Mouse (Mus musculus): ENCODE results near the gene Nsfl1c. TPM values are rescaled to one million over a fixed set of nuclear protein-coding genes. Genes with fewer than 3 reads are reported as not detected.

The Nsfl1c gene
- polyA plus RNA-seq, 1 experiment from 2014 or later: 287 TPM

- Histone ChIP-seq H3K4me2 (ENCODE audit: low read length) (no peak overlapping the region), H3K9ac (ENCODE audit: low read depth, low read length) (no peak overlapping the region), H3K9me3 (ENCODE audit: control insufficient read depth, low read length) (no peaks in the 10 kb centered on the region), H3K27ac (ENCODE audit: low read depth, low read length) (no peak overlapping the region), H3K4me1 (ENCODE audit: control insufficient read depth, insufficient read depth, low read depth, low read length) (no peaks in the 10 kb centered on the region), H3K36me3 (ENCODE audit: control insufficient read depth, insufficient read depth, low read length) (peaks cover 6% of the 10 kb centered on the region), H3K4me3 (ENCODE audit: low read length) (no peak overlapping the region), H3K27me3 (replicated peaks; ENCODE audit: control insufficient read depth, insufficient read depth, low read length) (no peaks in the 10 kb centered on the region)
- WGBS: 66% methylated on average over 4 of the region's 4 CpGs
- ATAC-seq: no peak
These were observed 30.5 kb downstream of the Nsfl1c start for GRCm38 (mm10) chr2:151524324-151525041.

DNA sequence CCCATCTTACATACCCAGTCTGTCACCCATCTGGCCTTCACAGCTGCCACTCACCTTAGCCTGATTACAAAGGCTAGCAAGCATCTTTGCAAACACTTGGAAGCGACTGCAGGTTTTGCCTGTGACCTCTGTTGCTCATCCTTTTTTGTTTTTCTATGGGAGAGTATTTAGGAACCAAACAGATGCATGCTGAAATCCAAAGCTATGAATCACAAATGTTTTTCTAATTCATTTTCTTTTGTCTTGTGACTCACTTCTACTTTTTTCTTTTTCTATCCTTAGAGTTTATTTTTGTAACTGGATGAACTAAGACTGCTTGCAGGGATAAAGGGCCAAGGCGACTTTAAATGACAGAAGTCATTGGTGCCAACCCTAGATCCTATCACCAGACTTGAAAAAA lies 31.5 kb downstream of the Nsfl1c start:
- no peak overlapping the region for H3K4me2 ChIP-seq (ENCODE audit: low read length)
- H3K9me3 ChIP-seq (ENCODE audit: control insufficient read depth, low read length): no peaks in the 10 kb centered on the region
- no peak for ATAC-seq

GRCm38 (mm10) chr2:151528066-151528465 lies 34.1 kb downstream of the Nsfl1c start:
- H3K4me2 ChIP-seq (ENCODE audit: low read length): no peak overlapping the region
- no peak overlapping the region for H3K27ac ChIP-seq (ENCODE audit: low read depth, low read length)
- H3K9ac ChIP-seq (ENCODE audit: low read depth, low read length): no peak overlapping the region
- H3K36me3 ChIP-seq (ENCODE audit: control insufficient read depth, insufficient read depth, low read length): no peaks in the 10 kb centered on the region
- H3K4me1 ChIP-seq (ENCODE audit: control insufficient read depth, insufficient read depth, low read depth, low read length): no peaks in the 10 kb centered on the region
- WGBS: 81% methylated on average over 1 of the region's 1 CpGs
- no peaks in the 10 kb centered on the region for H3K27me3 ChIP-seq (replicated peaks; ENCODE audit: control insufficient read depth, insufficient read depth, low read length)
- H3K4me3 ChIP-seq (ENCODE audit: low read length): no peak overlapping the region
- H3K9me3 ChIP-seq (ENCODE audit: control insufficient read depth, low read length): no peaks in the 10 kb centered on the region
- no peak for ATAC-seq

More for the DNA sequence above, 31.5 kb downstream of the Nsfl1c start:
- H3K4me3 ChIP-seq (ENCODE audit: low read length): no peak overlapping the region
- 70% methylated on average over 2 of the region's 2 CpGs for WGBS
- no peaks in the 10 kb centered on the region for H3K27me3 ChIP-seq (replicated peaks; ENCODE audit: control insufficient read depth, insufficient read depth, low read length)
- no peak overlapping the region for H3K9ac ChIP-seq (ENCODE audit: low read depth, low read length)
- H3K36me3 ChIP-seq (ENCODE audit: control insufficient read depth, insufficient read depth, low read length): peaks cover 6% of the 10 kb centered on the region
- H3K4me1 ChIP-seq (ENCODE audit: control insufficient read depth, insufficient read depth, low read depth, low read length): no peaks in the 10 kb centered on the region
- no peak overlapping the region for H3K27ac ChIP-seq (ENCODE audit: low read depth, low read length)

DNA sequence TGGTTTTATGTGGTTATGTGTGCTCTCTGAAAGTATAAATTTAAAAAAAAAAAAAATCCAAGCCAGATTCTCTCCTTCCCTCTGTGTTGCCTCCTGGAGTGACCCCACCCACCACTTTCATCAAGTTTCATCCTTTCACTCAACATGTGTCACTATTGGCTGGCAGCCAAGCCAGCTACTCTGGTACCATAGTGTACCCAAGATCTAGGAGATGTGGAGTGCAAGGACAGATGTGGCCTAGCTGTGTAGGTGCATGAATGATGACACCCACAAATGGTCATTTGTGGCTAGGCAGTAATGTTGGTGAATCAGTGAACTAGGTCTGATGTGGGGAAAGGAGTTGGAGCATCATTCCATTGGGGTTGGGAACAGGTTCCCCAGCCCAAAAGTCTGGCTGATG lies 35.2 kb downstream of the Nsfl1c start:
- H3K9me3 ChIP-seq (ENCODE audit: control insufficient read depth, low read length): no peaks in the 10 kb centered on the region
- H3K9ac ChIP-seq (ENCODE audit: low read depth, low read length): no peak overlapping the region
- no peak overlapping the region for H3K4me3 ChIP-seq (ENCODE audit: low read length)
- no peak for ATAC-seq
- no peaks in the 10 kb centered on the region for H3K4me1 ChIP-seq (ENCODE audit: control insufficient read depth, insufficient read depth, low read depth, low read length)
- no peak overlapping the region for H3K27ac ChIP-seq (ENCODE audit: low read depth, low read length)
- no peak overlapping the region for H3K4me2 ChIP-seq (ENCODE audit: low read length)
- no peaks in the 10 kb centered on the region for H3K27me3 ChIP-seq (replicated peaks; ENCODE audit: control insufficient read depth, insufficient read depth, low read length)
- no peaks in the 10 kb centered on the region for H3K36me3 ChIP-seq (ENCODE audit: control insufficient read depth, insufficient read depth, low read length)

GRCm38 (mm10) chr2:151530378-151531230 lies 36.6 kb downstream of the Nsfl1c start:
- H3K9me3 ChIP-seq (ENCODE audit: control insufficient read depth, low read length): no peaks in the 10 kb centered on the region
- ATAC-seq: no peak
- no peaks in the 10 kb centered on the region for H3K36me3 ChIP-seq (ENCODE audit: control insufficient read depth, insufficient read depth, low read length)
- H3K27ac ChIP-seq (ENCODE audit: low read depth, low read length): no peak overlapping the region
- no peak overlapping the region for H3K9ac ChIP-seq (ENCODE audit: low read depth, low read length)
- H3K4me3 ChIP-seq (ENCODE audit: low read length): no peak overlapping the region
- H3K4me2 ChIP-seq (ENCODE audit: low read length): no peak overlapping the region
- no peaks in the 10 kb centered on the region for H3K4me1 ChIP-seq (ENCODE audit: control insufficient read depth, insufficient read depth, low read depth, low read length)
- no peaks in the 10 kb centered on the region for H3K27me3 ChIP-seq (replicated peaks; ENCODE audit: control insufficient read depth, insufficient read depth, low read length)
- WGBS: 60% methylated on average over 8 of the region's 8 CpGs

DNA sequence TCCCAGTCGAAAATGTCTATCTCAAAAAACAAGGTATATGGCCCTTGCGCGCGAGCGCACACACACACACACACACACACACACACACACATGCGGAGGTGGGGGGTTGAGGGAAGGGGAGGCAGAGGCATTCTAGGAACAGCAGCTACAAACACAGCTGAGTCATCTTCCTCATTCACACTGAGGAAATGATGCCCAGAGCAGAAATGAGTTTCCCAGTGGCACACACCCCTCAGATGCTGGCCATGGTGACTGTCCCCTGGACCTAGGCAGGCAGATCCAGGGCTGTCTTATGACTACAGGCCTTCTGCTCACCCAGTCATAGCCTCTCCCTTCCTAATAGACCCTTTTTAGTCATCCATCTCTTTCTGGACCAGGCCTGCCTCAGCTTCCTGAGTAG lies 39.6 kb downstream of the Nsfl1c start:
- H3K4me1 ChIP-seq (ENCODE audit: control insufficient read depth, insufficient read depth, low read depth, low read length): no peaks in the 10 kb centered on the region
- no peak overlapping the region for H3K4me3 ChIP-seq (ENCODE audit: low read length)
- 92% methylated on average over 6 of the region's 6 CpGs for WGBS
- H3K9ac ChIP-seq (ENCODE audit: low read depth, low read length): no peak overlapping the region
- no peak for ATAC-seq
- H3K9me3 ChIP-seq (ENCODE audit: control insufficient read depth, low read length): no peaks in the 10 kb centered on the region
- H3K27ac ChIP-seq (ENCODE audit: low read depth, low read length): no peak overlapping the region
- H3K27me3 ChIP-seq (replicated peaks; ENCODE audit: control insufficient read depth, insufficient read depth, low read length): no peaks in the 10 kb centered on the region
- no peak overlapping the region for H3K4me2 ChIP-seq (ENCODE audit: low read length)
- no peaks in the 10 kb centered on the region for H3K36me3 ChIP-seq (ENCODE audit: control insufficient read depth, insufficient read depth, low read length)

DNA sequence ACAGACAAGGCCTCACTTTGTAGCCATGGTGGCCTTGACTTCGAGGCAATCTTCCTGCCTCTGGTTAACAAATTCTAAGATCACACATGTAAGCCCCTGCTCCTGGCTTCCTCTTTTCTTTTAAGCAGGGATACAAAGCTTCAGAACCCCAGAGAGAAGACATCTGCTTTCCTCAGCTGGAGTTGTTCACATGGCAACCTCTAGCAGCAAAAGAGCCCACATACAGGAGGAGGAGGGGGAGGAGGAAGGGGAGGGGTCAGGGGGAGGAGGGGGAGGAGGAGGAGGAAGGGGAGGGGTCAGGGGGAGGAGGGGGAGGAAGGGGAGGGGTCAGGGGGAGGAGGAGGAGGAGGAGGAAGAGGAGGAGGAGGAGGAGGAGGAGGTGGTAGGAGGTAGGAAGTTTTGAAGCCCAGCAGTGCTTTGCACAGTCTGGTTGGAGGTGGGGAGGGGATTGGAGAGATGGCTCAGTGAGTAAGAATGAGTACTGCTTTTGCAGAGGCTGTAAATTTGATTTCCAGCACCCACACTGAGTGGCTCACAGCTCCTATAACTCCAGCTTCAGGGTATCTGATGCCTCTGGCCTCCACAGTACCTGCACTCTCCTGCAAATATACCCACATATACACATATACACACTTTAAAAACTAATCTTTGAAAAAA lies 42.1 kb downstream of the Nsfl1c start:
- H3K4me2 ChIP-seq (ENCODE audit: low read length): no peak overlapping the region
- no peak overlapping the region for H3K9ac ChIP-seq (ENCODE audit: low read depth, low read length)
- no peaks in the 10 kb centered on the region for H3K9me3 ChIP-seq (ENCODE audit: control insufficient read depth, low read length)
- no peaks in the 10 kb centered on the region for H3K4me1 ChIP-seq (ENCODE audit: control insufficient read depth, insufficient read depth, low read depth, low read length)
- no peaks in the 10 kb centered on the region for H3K27me3 ChIP-seq (replicated peaks; ENCODE audit: control insufficient read depth, insufficient read depth, low read length)
- H3K36me3 ChIP-seq (ENCODE audit: control insufficient read depth, insufficient read depth, low read length): no peaks in the 10 kb centered on the region
- ATAC-seq: peak; percentile 57; the same call in 1 of the 2 replicates
- no peak overlapping the region for H3K4me3 ChIP-seq (ENCODE audit: low read length)
- 0 out of 2 replicates have a peak overlapping the region, but pooled peaks have one; percentile 16 for H3K27ac ChIP-seq (ENCODE audit: low read depth, low read length)
- WGBS: 11% methylated on average over 1 of the region's 1 CpGs

GRCm38 (mm10) chr2:151536618-151536974 lies 42.6 kb downstream of the Nsfl1c start:
- Histone ChIP-seq H3K4me3 (ENCODE audit: low read length) (no peak overlapping the region), H3K9ac (ENCODE audit: low read depth, low read length) (no peak overlapping the region), H3K4me2 (ENCODE audit: low read length) (no peak overlapping the region), H3K4me1 (ENCODE audit: control insufficient read depth, insufficient read depth, low read depth, low read length) (peaks cover 4% of the 10 kb centered on the region), H3K27ac (ENCODE audit: low read depth, low read length) (0 out of 2 replicates have a peak overlapping the region, but pooled peaks have one; percentile 16), H3K27me3 (replicated peaks; ENCODE audit: control insufficient read depth, insufficient read depth, low read length) (no peaks in the 10 kb centered on the region), H3K9me3 (ENCODE audit: control insufficient read depth, low read length) (no peaks in the 10 kb centered on the region), H3K36me3 (ENCODE audit: control insufficient read depth, insufficient read depth, low read length) (no peaks in the 10 kb centered on the region)
- 55% methylated on average over 5 of the region's 5 CpGs for WGBS
- ATAC-seq: no peak

- H3K27me3 ChIP-seq (replicated peaks; ENCODE audit: control insufficient read depth, insufficient read depth, low read length): no peaks in the 10 kb centered on the region
- no peak overlapping the region for H3K4me3 ChIP-seq (ENCODE audit: low read length)
- no peak overlapping the region for H3K27ac ChIP-seq (ENCODE audit: low read depth, low read length)
- WGBS: 65% methylated on average over 4 of the region's 4 CpGs
- H3K9me3 ChIP-seq (ENCODE audit: control insufficient read depth, low read length): no peaks in the 10 kb centered on the region
- ATAC-seq: no peak
- H3K9ac ChIP-seq (ENCODE audit: low read depth, low read length): no peak overlapping the region
- H3K36me3 ChIP-seq (ENCODE audit: control insufficient read depth, insufficient read depth, low read length): no peaks in the 10 kb centered on the region
- H3K4me2 ChIP-seq (ENCODE audit: low read length): no peak overlapping the region
- H3K4me1 ChIP-seq (ENCODE audit: control insufficient read depth, insufficient read depth, low read depth, low read length): peaks cover 8% of the 10 kb centered on the region
These were observed 44.7 kb downstream of the Nsfl1c start for GRCm38 (mm10) chr2:151538646-151539045.
